Mouse (Mus musculus) kidney, adult 2 months (tissue): ENCODE results near the gene Rtkn.

Source experiments
- CTCF ChIP-seq: fragments of 200-500 bp; conservative IDR thresholded peaks from 2 replicates; pipeline ENCODE4 v1.5.1; 2011; ENCODE audit warnings: low read depth, mild to moderate bottlenecking, control low read depth, low read length, moderate library complexity, mixed read lengths; ENCODE audit not compliant: insufficient read depth, insufficient read length
- POLR2A ChIP-seq: fragments of 200-500 bp; IDR thresholded peaks from one replicate; pipeline ENCODE4 v1.6.1; 2011; ENCODE audit warnings: low read depth, low read length, control low read depth

DNA sequence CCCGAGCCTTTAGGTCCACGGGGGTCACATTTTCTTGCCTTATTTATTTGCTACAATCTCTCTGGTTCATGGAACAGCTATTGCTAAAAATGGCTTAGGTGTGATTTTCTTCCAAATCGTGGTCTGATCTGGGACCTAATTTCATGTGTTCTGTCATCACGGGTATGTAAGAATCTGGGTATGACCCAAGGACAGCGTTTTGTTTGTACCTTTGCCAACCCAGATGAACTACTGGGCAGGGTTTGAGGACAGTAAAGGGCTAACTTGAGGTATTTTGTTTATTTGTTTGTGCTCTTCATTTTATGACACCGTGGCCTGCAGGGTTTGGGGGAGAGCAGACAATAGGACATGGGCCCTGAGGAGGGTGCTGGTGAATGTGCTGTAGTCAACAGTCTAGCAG is 45.3 kb downstream of the Rtkn start:
- no peak for TF ChIP-seq CTCF
- no peak for TF ChIP-seq POLR2A
